Mouse (Mus musculus) olfactory bulb, adult 2 months (tissue): ENCODE measurements around the gene Hcfc2.

Source experiments
- CTCF ChIP-seq: fragments of 200-500 bp; IDR thresholded peaks from 2 replicates; pipeline ENCODE4 v1.5.1; 2012; ENCODE audit warnings: low read depth, mild to moderate bottlenecking, low read length, moderate library complexity; ENCODE audit not compliant: insufficient read depth
- POLR2A ChIP-seq: fragments of 200-500 bp; IDR thresholded peaks from 2 replicates; pipeline ENCODE4 v1.6.1; 2012; ENCODE audit warnings: mild to moderate bottlenecking, low read depth, low read length, moderate library complexity; ENCODE audit not compliant: insufficient read depth

GRCm38 (mm10) chr10:82778791-82779549 is 83.0 kb downstream of the Hcfc2 start:
- TF ChIP-seq POLR2A = no peak
- no peak for TF ChIP-seq CTCF
